Mouse (Mus musculus) CH12.LX (cell line): ENCODE measurements around the gene Aida. TPM values are rescaled to one million over a fixed set of nuclear protein-coding genes. Genes with fewer than 3 reads are reported as not detected.

Experiments
- DNase-seq: peaks from one replicate; pipeline ENCODE4 v3.0.0-alpha.2; 2013; ENCODE audit errors: extremely low read depth
- H3K27ac ChIP-seq: 2 replicates; pipeline ENCODE4 v1.5.1; 2012; ENCODE audit warnings: low read depth, mild to moderate bottlenecking, control low read depth, moderate library complexity; ENCODE audit not compliant: insufficient read depth
- H3K27me3 ChIP-seq: replicated peaks from 2 replicates; pipeline ENCODE3; 2012; ENCODE audit warnings: inconsistent platforms
- H3K36me3 ChIP-seq, 2 experiments: replicated peaks in 1 of 2; 2 replicates each; pipeline versions ENCODE3 to v1.6.1; 2012; ENCODE audit warnings: inconsistent platforms in 1 of 2, low read length in 1 of 2, mild to moderate bottlenecking in 1 of 2, mixed read lengths in 1 of 2, moderate library complexity in 1 of 2; ENCODE audit not compliant: control insufficient read depth in 1 of 2, insufficient read depth in 1 of 2
- H3K4me1 ChIP-seq, 2 experiments: 2 replicates each; pipeline ENCODE4 v1.6.1; 2012; ENCODE audit warnings: inconsistent platforms in 1 of 2, moderate library complexity in 1 of 2; ENCODE audit not compliant: insufficient read depth in 2 of 2, control insufficient read depth in 1 of 2
- H3K4me2 ChIP-seq: 2 replicates; pipeline ENCODE4 v1.6.1; 2012; ENCODE audit warnings: low read depth, mild to moderate bottlenecking, control low read depth; ENCODE audit not compliant: poor library complexity, insufficient read depth, severe bottlenecking
- H3K4me3 ChIP-seq, 3 experiments: fragments of 150-350 bp in 1 of 3; sonication (generic) in 1 of 3; replicated peaks in 1 of 3; 2 replicates each; pipeline versions ENCODE3 to v1.5.1; 2011 to 2012; ENCODE audit warnings: low read depth in 2 of 3, low read length in 2 of 3, mild to moderate bottlenecking in 2 of 3, moderate library complexity in 2 of 3, control low read depth in 1 of 3, improper control_type of control experiment in 1 of 3, inconsistent platforms in 1 of 3, mixed read lengths in 1 of 3; ENCODE audit not compliant: poor library complexity in 1 of 3
- H3K79me2 ChIP-seq: replicated peaks from 2 replicates; pipeline ENCODE4 v1.6.1; 2012; ENCODE audit warnings: mild to moderate bottlenecking, moderate library complexity; ENCODE audit not compliant: control insufficient read depth, poor library complexity, insufficient read depth, severe bottlenecking; ENCODE audit errors: extremely low read depth
- H3K9ac ChIP-seq: 2 replicates; pipeline ENCODE4 v1.6.1; 2012; ENCODE audit warnings: low read depth, mild to moderate bottlenecking, control low read depth, moderate library complexity; ENCODE audit not compliant: insufficient read depth
- H3K9me3 ChIP-seq: replicated peaks from 2 replicates; pipeline ENCODE3; 2012; ENCODE audit warnings: low read length, inconsistent platforms, mixed read lengths
- CHD1 ChIP-seq: IDR thresholded peaks from 2 replicates; pipeline ENCODE4 v1.6.1; 2012; ENCODE audit warnings: low read depth, low read length, improper control_type of control experiment, inconsistent platforms
- CTCF ChIP-seq, 2 experiments: IDR thresholded peaks in 1 of 2; conservative IDR thresholded peaks in 1 of 2; 2 replicates each; pipeline ENCODE4 v1.5.1; 2011 to 2012; ENCODE audit warnings: low read depth in 2 of 2, low read length in 2 of 2, improper control_type of control experiment in 1 of 2, inconsistent platforms in 1 of 2, mild to moderate bottlenecking in 1 of 2, moderate library complexity in 1 of 2
- ELF1 ChIP-seq: IDR thresholded peaks from 2 replicates; pipeline ENCODE4 v1.6.1; 2014; ENCODE audit warnings: low read depth, mild to moderate bottlenecking, inconsistent platforms, low read length, improper control_type of control experiment
- ETS1 ChIP-seq: conservative IDR thresholded peaks from 2 replicates; pipeline ENCODE4 v1.6.1; 2012; ENCODE audit warnings: low read depth, mild to moderate bottlenecking, inconsistent platforms, low read length, improper control_type of control experiment, moderate library complexity
- GABPA ChIP-seq: IDR thresholded peaks from 2 replicates; pipeline ENCODE4 v1.6.1; 2012; ENCODE audit warnings: low read depth, low read length, improper control_type of control experiment, inconsistent platforms; ENCODE audit not compliant: insufficient replicate concordance
- HCFC1 ChIP-seq: IDR thresholded peaks from 2 replicates; pipeline ENCODE4 v1.6.1; 2012; ENCODE audit warnings: low read depth, mild to moderate bottlenecking, inconsistent platforms, low read length, improper control_type of control experiment
- IRF4 ChIP-seq: IDR thresholded peaks from 2 replicates; pipeline ENCODE4 v1.6.1; 2014; ENCODE audit warnings: low read depth, mild to moderate bottlenecking, inconsistent platforms, low read length, improper control_type of control experiment
- JUN ChIP-seq: IDR thresholded peaks from 2 replicates; pipeline ENCODE4 v1.6.1; 2011; ENCODE audit warnings: low read depth, mild to moderate bottlenecking, low read length, improper control_type of control experiment, moderate library complexity; ENCODE audit not compliant: insufficient read depth
- JUND ChIP-seq: conservative IDR thresholded peaks from 2 replicates; pipeline ENCODE4 v1.6.1; 2011; ENCODE audit warnings: low read depth, low read length, improper control_type of control experiment
- KAT2A ChIP-seq: IDR thresholded peaks from 2 replicates; pipeline ENCODE4 v1.6.1; 2012; ENCODE audit warnings: low read length, improper control_type of control experiment, inconsistent platforms; ENCODE audit not compliant: insufficient replicate concordance
- MAFK ChIP-seq: IDR thresholded peaks from 2 replicates; pipeline ENCODE4 v1.6.1; 2011; ENCODE audit warnings: low read length, improper control_type of control experiment; ENCODE audit not compliant: insufficient replicate concordance
- MAX ChIP-seq: IDR thresholded peaks from 2 replicates; pipeline ENCODE4 v1.6.1; 2011; ENCODE audit warnings: low read length, improper control_type of control experiment
- NRF1 ChIP-seq: IDR thresholded peaks from 2 replicates; pipeline ENCODE4 v1.6.1; 2014; ENCODE audit warnings: low read depth, mild to moderate bottlenecking, inconsistent platforms, low read length, improper control_type of control experiment, moderate library complexity
- RCOR1 ChIP-seq: conservative IDR thresholded peaks from 2 replicates; pipeline ENCODE4 v1.6.1; 2012; ENCODE audit warnings: low read depth, mild to moderate bottlenecking, inconsistent platforms, low read length, improper control_type of control experiment
- SIN3A ChIP-seq: IDR thresholded peaks from 2 replicates; pipeline ENCODE4 v1.6.1; 2012; ENCODE audit warnings: low read length, improper control_type of control experiment, inconsistent platforms
- USF2 ChIP-seq: conservative IDR thresholded peaks from 2 replicates; pipeline ENCODE4 v1.6.1; 2011; ENCODE audit warnings: low read depth, low read length, improper control_type of control experiment
- ZKSCAN1 ChIP-seq: IDR thresholded peaks from 2 replicates; pipeline ENCODE4 v1.6.1; 2012; ENCODE audit warnings: low read depth, inconsistent platforms, low read length, improper control_type of control experiment, borderline replicate concordance
- ZNF384 ChIP-seq: IDR thresholded peaks from 2 replicates; pipeline ENCODE4 v1.6.1; 2012; ENCODE audit warnings: low read depth, low read length, improper control_type of control experiment, inconsistent platforms
- dilution Hi-C: fragments of 300-500 bp; cut with MboI; formaldehyde crosslinking; loops from 2 replicates; pipeline ENCODE4 v1.14.3; 2020; ENCODE audit warnings: low sequenced_read_pairs; ENCODE audit not compliant: extremely low pct_unique_long_range_greater_than_20kb, extremely low pct_ligation_motif_present
- in situ Hi-C: fragments of 300-500 bp; cut with MboI; formaldehyde crosslinking; loops from 3 replicates; pipeline ENCODE4 v1.14.3; 2019; ENCODE audit warnings: low sequenced_read_pairs, low pct_ligation_motif_present, low pct_unique_long_range_greater_than_20kb, mixed read lengths
- polyA plus RNA-seq: library from polyadenylated mRNA; unstranded; fragments of >175 nt; gene quantifications from 2 replicates; pipeline ENCODE4 v1.2.1, GENCODE M21; 2012; ENCODE audit warnings: low read depth; ENCODE audit not compliant: insufficient read length
- total RNA-seq, 2 experiments: library from RNA; depleted of rRNA; stranded (reverse); fragments of 300-350 nt in 1 of 2; fragments of >200 nt in 1 of 2; gene quantifications; 2 replicates each; pipeline ENCODE4 v1.2.3; 2012 to 2014

The Aida gene
- total and polyA plus RNA-seq, 3 experiments = 11.0 to 45.2 (median 32.8) TPM

GRCm38 (mm10) chr1:183362301-183362700 lies 65.9 kb downstream of the Aida start (continued):
- no peak for TF ChIP-seq CHD1
- TF ChIP-seq JUND = no peak
- TF ChIP-seq, all 38 proteins: peak for 0

- Histone ChIP-seq H3K9me3 (no peaks in the 10 kb centered on the region), H3K4me3 (no peak overlapping the region), H3K4me1 (peaks cover 4 to 5% of the 10 kb centered on the region in 2 experiments), H3K79me2 (peaks cover 4% of the 10 kb centered on the region), H3K4me2 (no peak overlapping the region), H3K9ac (no peak overlapping the region), H3K27me3 (no peaks in the 10 kb centered on the region), H3K27ac (no peak overlapping the region), H3K36me3 (peaks cover 45 to 83% of the 10 kb centered on the region in 2 experiments)
- dilution Hi-C loops (no loop called here), in situ Hi-C loops (no loop called here)
- DNase-seq = no peak
- TF ChIP-seq HCFC1 = no peak
- TF ChIP-seq JUND = no peak
- TF ChIP-seq ZKSCAN1 = no peak
- no peak for TF ChIP-seq GABPA
- no peak for TF ChIP-seq ETS1
- TF ChIP-seq MAX = no peak
- TF ChIP-seq NRF1 = no peak
- no peak for TF ChIP-seq JUN
- TF ChIP-seq USF2 = no peak
- no peak for TF ChIP-seq RCOR1
- TF ChIP-seq CTCF (conservative IDR thresholded peaks at IDR 0.05 in 1 of 2, IDR thresholded peaks at IDR 0.05 in 1 of 2; ENCODE audit: low read depth in 2 of 2, low read length in 2 of 2) = no peak
- no peak for TF ChIP-seq ZNF384
- no peak for TF ChIP-seq ELF1
- TF ChIP-seq KAT2A = no peak
- TF ChIP-seq MAFK = no peak
Observed at GRCm38 (mm10) chr1:183362729-183363576, 66.6 kb downstream of the Aida start.

GRCm38 (mm10) chr1:183363577-183363867 lies 67.1 kb downstream of the Aida start:
- DNase-seq = no peak
- in situ Hi-C loops = no loop called here
- H3K4me3 ChIP-seq = no peak overlapping the region
- H3K9me3 ChIP-seq = no peaks in the 10 kb centered on the region
- H3K79me2 ChIP-seq = peaks cover 6% of the 10 kb centered on the region
- H3K27me3 ChIP-seq = no peaks in the 10 kb centered on the region
- H3K36me3 ChIP-seq = peaks cover 42 to 77% of the 10 kb centered on the region in 2 experiments
- no peak overlapping the region for H3K4me2 ChIP-seq
- H3K9ac ChIP-seq = no peak overlapping the region
- no peak for TF ChIP-seq ETS1
- no peak for TF ChIP-seq SIN3A
- no peak for TF ChIP-seq MAX
- TF ChIP-seq IRF4 = no peak
- TF ChIP-seq, all 38 proteins: peak for 0
- peaks cover 5 to 11% of the 10 kb centered on the region in 2 experiments for H3K4me1 ChIP-seq
- no peak overlapping the region for H3K27ac ChIP-seq
- dilution Hi-C loops = no loop called here
